8 mouse cellular contexts compared by ENCODE assay signal in the genomic region with DNA sequence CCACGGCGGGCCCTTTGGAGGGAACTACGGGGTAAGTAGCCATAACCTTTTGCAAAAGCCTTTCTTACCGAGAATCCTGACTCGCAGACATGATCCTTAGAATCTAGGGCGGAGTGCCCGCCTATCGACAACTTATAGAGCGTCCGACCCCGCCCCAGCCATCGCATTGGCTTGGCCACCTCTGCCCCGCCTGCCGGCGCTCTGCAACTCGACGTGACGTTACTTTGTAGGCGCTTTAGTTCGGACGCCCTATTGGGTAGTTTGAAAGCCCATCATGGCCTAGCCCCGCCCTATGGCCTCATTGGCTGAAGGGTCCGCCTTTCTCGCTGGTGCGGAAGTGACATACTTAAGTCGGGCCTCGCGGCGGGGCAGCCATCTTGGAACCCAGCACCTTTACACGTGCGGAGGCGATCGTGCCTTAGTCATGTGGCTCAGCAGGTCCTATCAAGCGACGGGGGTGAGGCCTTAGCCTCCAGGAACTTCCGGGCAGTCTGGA. TPM values are rescaled to one million over a fixed set of nuclear protein-coding genes. Genes with fewer than 3 reads are reported as not detected.
DNase-seq lines count a peak whose midpoint lies in the region; ATAC-seq and TF ChIP-seq lines count a peak whose summit lies in the region.

Eif4a1 (minus strand) TSS at position 213 of the 496 bp plus-strand sequence.

- peaks cover 62% of the 10 kb centered on the region for H3K4me1 ChIP-seq in G1E (ENCODE audit: insufficient read depth, low read depth, low read length)
- H3K4me1 ChIP-seq in forebrain, embryonic 16.5 days (replicated peaks; ENCODE audit: control insufficient read depth, insufficient read depth, low read length) = peaks cover 26% of the 10 kb centered on the region
- peaks cover 2% of the 10 kb centered on the region for H3K4me1 ChIP-seq in lung, embryonic 14.5 days (ENCODE audit: insufficient read depth)
- H3K4me1 ChIP-seq in olfactory bulb, adult 2 months (ENCODE audit: control insufficient read depth, insufficient read depth, low read length) = no peaks in the 10 kb centered on the region
- H3K4me1 ChIP-seq in thymus, adult 2 months (replicated peaks; ENCODE audit: control insufficient read depth, insufficient read depth, low read length) = peaks cover 2% of the 10 kb centered on the region

- WGBS in forebrain, embryonic 16.5 days = under 1% methylated on average over 36 of the region's 36 CpGs
- WGBS in lung, embryonic 14.5 days = 0% methylated on average over 36 of the region's 36 CpGs
- 0% methylated on average over 36 of the region's 36 CpGs for WGBS in olfactory bulb, adult 2 months
- WGBS in thymus, adult 2 months = under 1% methylated on average over 36 of the region's 36 CpGs

- no peaks in the 10 kb centered on the region for H3K9me3 ChIP-seq in G1E (replicated peaks)
- H3K9me3 ChIP-seq in forebrain, embryonic 16.5 days (ENCODE audit: control insufficient read depth, low read length) = no peaks in the 10 kb centered on the region
- no peaks in the 10 kb centered on the region for H3K9me3 ChIP-seq in lung, embryonic 14.5 days (ENCODE audit: low read depth, low read length)

- H3K27ac ChIP-seq in forebrain, embryonic 16.5 days (ENCODE audit: low read length) = peak within 1 kb of the TSS; percentile 98
- peak within 1 kb of the TSS; percentile 100 for H3K27ac ChIP-seq in layer of hippocampus, adult 2 months
- H3K27ac ChIP-seq in lung, embryonic 14.5 days (ENCODE audit: low read depth) = peak within 1 kb of the TSS; percentile 99
- H3K27ac ChIP-seq in olfactory bulb, adult 2 months (ENCODE audit: insufficient read depth, low read depth, low read length) = peak within 1 kb of the TSS; percentile 98
- peak within 1 kb of the TSS; percentile 87 for H3K27ac ChIP-seq in thymus, adult 2 months (ENCODE audit: control insufficient read depth, insufficient read depth, low read length)

- H3K36me3 ChIP-seq in G1E (replicated peaks) = peaks cover 93% of the 10 kb centered on the region
- peaks cover 31% of the 10 kb centered on the region for H3K36me3 ChIP-seq in forebrain, embryonic 16.5 days (ENCODE audit: control insufficient read depth, insufficient read depth)
- peaks cover 78% of the 10 kb centered on the region for H3K36me3 ChIP-seq in lung, embryonic 14.5 days (ENCODE audit: insufficient read depth)
- H3K36me3 ChIP-seq in thymus, adult 2 months (ENCODE audit: control insufficient read depth, insufficient read depth, low read length) = peaks cover 47% of the 10 kb centered on the region

- no peak for TF ChIP-seq CTCF in G1E (IDR thresholded peaks at IDR 0.05; ENCODE audit: low read depth, low read length)
- TF ChIP-seq CTCF in layer of hippocampus, adult 2 months (conservative IDR thresholded peaks at IDR 0.05) = peak; percentile 33
- no peak for TF ChIP-seq CTCF in lung, embryonic 14.5 days (IDR thresholded peaks at IDR 0.05; ENCODE audit: low read depth)
- no peak for TF ChIP-seq CTCF in olfactory bulb, adult 2 months (IDR thresholded peaks at IDR 0.05; ENCODE audit: insufficient read depth, low read depth, low read length)
- TF ChIP-seq CTCF in thymus, adult 2 months (IDR thresholded peaks at IDR 0.05; ENCODE audit: borderline replicate concordance, control insufficient read depth, extremely low read depth, insufficient read depth, low read length, poor library complexity) = peak; percentile 54

- intact Hi-C loops in heart, postnatal 36 days (cut with DNase I) = loop anchor here (1.0 kb wide), 1 partner anchor 9 kb away; no protein-coding TSS in a partner anchor

- TF ChIP-seq POLR2A in olfactory bulb, adult 2 months (IDR thresholded peaks at IDR 0.05; ENCODE audit: insufficient read depth, low read depth, low read length) = peak; percentile 95
- TF ChIP-seq POLR2A in thymus, adult 2 months (IDR thresholded peaks at IDR 0.05; ENCODE audit: control insufficient read depth, extremely low read depth, insufficient read depth, low read length, poor library complexity) = peak; percentile 85

- peak within 1 kb of the TSS; percentile 99 for H3K9ac ChIP-seq in forebrain, embryonic 16.5 days (replicated peaks; ENCODE audit: low read depth, low read length)
- H3K9ac ChIP-seq in lung, embryonic 14.5 days = peak within 1 kb of the TSS; percentile 100

- no peaks in the 10 kb centered on the region for H3K27me3 ChIP-seq in G1E (ENCODE audit: insufficient read depth, low read length)
- no peaks in the 10 kb centered on the region for H3K27me3 ChIP-seq in forebrain, embryonic 16.5 days (replicated peaks; ENCODE audit: control insufficient read depth, insufficient read depth, low read length)
- no peaks in the 10 kb centered on the region for H3K27me3 ChIP-seq in lung, embryonic 14.5 days (ENCODE audit: insufficient read depth, low read length)
- no peaks in the 10 kb centered on the region for H3K27me3 ChIP-seq in thymus, adult 2 months (ENCODE audit: control insufficient read depth, insufficient read depth, low read length)

- DNase-seq in G1E (ENCODE audit: low spot score) = peak; percentile 94
- peak; percentile 99 to 100 for DNase-seq in cerebellum, adult 18-20 months
- peak; percentile 99 to 100 for DNase-seq in heart, postnatal 36 days
- DNase-seq in layer of hippocampus, adult 2 months (ENCODE audit: low spot score in 2 of 2) = peak; percentile 100
- DNase-seq in lung, embryonic 14.5 days = peak; percentile 100
- DNase-seq in thymus, adult 2 months = peak; percentile 100

- peak within 1 kb of the TSS; percentile 96 for H3K4me2 ChIP-seq in forebrain, embryonic 16.5 days (ENCODE audit: low read length)
- H3K4me2 ChIP-seq in lung, embryonic 14.5 days = peak within 1 kb of the TSS; percentile 96

- H3K4me3 ChIP-seq in G1E (ENCODE audit: low read depth, low read length) = peak within 1 kb of the TSS; percentile 100
- H3K4me3 ChIP-seq in forebrain, embryonic 16.5 days (replicated peaks; ENCODE audit: low read length) = peak within 1 kb of the TSS; percentile 100
- H3K4me3 ChIP-seq in layer of hippocampus, adult 2 months = peak within 1 kb of the TSS; percentile 94
- H3K4me3 ChIP-seq in lung, embryonic 14.5 days (ENCODE audit: low read depth, low read length) = peak within 1 kb of the TSS; percentile 99
- H3K4me3 ChIP-seq in olfactory bulb, adult 2 months (ENCODE audit: insufficient read depth, low read depth, low read length) = peak within 1 kb of the TSS; percentile 96
- peak within 1 kb of the TSS; percentile 96 for H3K4me3 ChIP-seq in thymus, adult 2 months (ENCODE audit: control insufficient read depth, insufficient read depth, low read length)

- ATAC-seq in G1E (ENCODE audit: extremely low read depth, insufficient number of reproducible peaks, low FRiP score, poor library complexity, severe bottlenecking) = peak; percentile 96
- peak; percentile 96 for ATAC-seq in forebrain, embryonic 16.5 days
- peak; percentile 97 for ATAC-seq in lung, embryonic 14.5 days (ENCODE audit: insufficient read depth)

RNA-seq across cellular contexts. Expression of gene Eif4a1, which starts in this region (rescaled TPM):
- total RNA-seq in G1E (2014; fragmentation: Nextera tagmentation) = 986 and 993 TPM in 2 replicates
- 986 and 1,008 TPM in 2 replicates for total RNA-seq in G1E (2017)
- polyA plus RNA-seq in G1E (2012) = 197 and 231 TPM in 2 replicates
- 563 and 599 TPM in 2 replicates for polyA plus RNA-seq in forebrain, embryonic 16.5 days (2015; fragmentation: Nextera tagmentation; extraction: Ambion mirVana)
- total RNA-seq in heart, postnatal 36 days (2021) = 100 to 1,000 TPM; 188 to 222 TPM
- 100 to 1,000 TPM; 342 to 344 TPM for total RNA-seq in layer of hippocampus, adult 2 months (2021)
- polyA plus RNA-seq in lung, embryonic 14.5 days (2014; fragmentation: Nextera tagmentation; extraction: Ambion mirVana) = 695 and 712 TPM in 2 replicates
- 796 TPM in 1 of 2 replicates, not detected in the other for polyA plus RNA-seq in olfactory bulb, adult 2 months (2012; ENCODE audit: insufficient read depth, insufficient read length, low replicate concordance, missing spikeins)
- 669 and 722 TPM in 2 replicates for polyA plus RNA-seq in thymus, adult 2 months (2012; rRNA removed)

Comparison
In these comparisons a context has a peak if more than half of its experiments do, and no peak if none do; other contexts are left out.
1. Peak in every context shown above with its lines: DNase-seq, ATAC-seq, H3K4me3 ChIP-seq and H3K27ac ChIP-seq.
2. CTCF ChIP-seq: peak in layer of hippocampus, adult 2 months (single experiment) and thymus, adult 2 months (single experiment); none in G1E (single experiment), lung, embryonic 14.5 days (single experiment) and olfactory bulb, adult 2 months (single experiment).